Mouse (Mus musculus) left cerebral cortex, postnatal 36 days (tissue): ENCODE results near the gene Agpat3. TPM values are rescaled to one million over a fixed set of nuclear protein-coding genes. Genes with fewer than 3 reads are reported as not detected.
A peak's percentile ranks its signal among the peaks of the same experiment; 100 is the strongest.

Experiments used
- DNase-seq, 2 experiments: peaks; one replicate each; pipeline ENCODE4 v3.0.0; 2021 to 2022; ENCODE audit warnings: low spot score in 2 of 2, mixed read lengths in 1 of 2
- intact Hi-C: fragments of 180-260 bp; cut with DNase I; formaldehyde crosslinking; loops from one replicate; pipeline ENCODE4 v1.15.1; 2025
- total RNA-seq, 2 experiments: library from RNA; stranded (reverse); gene quantifications; 2 replicates each; pipeline ENCODE4 v1.2.3; 2021

The Agpat3 gene
- total RNA-seq, 2 experiments from 2014 or later: 269 to 279 TPM

- intact Hi-C loops: no loop called here
- DNase-seq: no peak
Observed at GRCm38 (mm10) chr10:78277835-78278234, 74.5 kb downstream of the Agpat3 start.

DNA sequence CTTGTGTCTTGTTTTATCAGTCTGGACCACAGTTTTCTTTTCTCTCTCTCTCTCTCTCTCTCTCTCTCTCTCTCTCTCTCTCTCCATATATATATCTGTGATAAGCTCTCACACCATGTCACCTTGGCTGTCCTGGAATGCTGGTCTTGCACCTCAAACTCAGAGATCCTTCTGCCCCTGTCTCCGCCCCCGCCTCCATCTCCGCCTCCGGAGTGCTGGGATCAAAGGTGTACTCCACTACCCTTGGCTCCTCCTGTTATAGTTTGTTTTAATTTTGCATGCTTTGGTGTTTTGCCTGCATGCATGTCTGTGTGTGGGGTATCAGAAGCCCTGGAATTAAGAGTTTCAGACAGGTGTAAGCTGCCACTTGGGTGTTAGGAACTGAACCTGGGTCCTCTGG lies 76.0 kb downstream of the Agpat3 start:
- no peak for DNase-seq
- intact Hi-C loops: no loop called here

DNA sequence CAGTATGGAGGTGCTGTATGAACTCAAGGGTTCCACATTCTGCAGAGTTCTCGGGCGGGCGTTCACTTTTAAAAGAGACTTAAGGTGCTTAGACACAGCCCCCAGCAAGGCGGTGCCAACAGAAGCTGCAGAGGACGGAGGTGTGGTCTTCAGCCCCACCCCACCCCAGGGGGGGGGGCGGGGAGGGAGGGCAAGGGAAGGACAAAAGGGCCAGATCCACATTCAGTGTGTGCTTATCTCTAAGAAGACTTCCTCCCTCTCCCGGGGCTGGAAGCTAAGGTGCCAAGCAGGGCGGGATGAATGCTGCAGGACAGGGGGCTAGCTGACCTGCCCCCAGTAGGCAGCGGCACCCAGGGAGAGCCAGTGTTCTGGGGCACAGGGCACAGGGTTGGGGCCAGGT lies 79.4 kb downstream of the Agpat3 start:
- intact Hi-C loops: no loop called here
- DNase-seq: no peak

GRCm38 (mm10) chr10:78265881-78266280 lies 86.4 kb downstream of the Agpat3 start:
- no peak for DNase-seq
- intact Hi-C loops: no loop called here

GRCm38 (mm10) chr10:78264735-78265134 lies 87.6 kb downstream of the Agpat3 start:
- intact Hi-C loops: no loop called here
- no peak for DNase-seq

DNA sequence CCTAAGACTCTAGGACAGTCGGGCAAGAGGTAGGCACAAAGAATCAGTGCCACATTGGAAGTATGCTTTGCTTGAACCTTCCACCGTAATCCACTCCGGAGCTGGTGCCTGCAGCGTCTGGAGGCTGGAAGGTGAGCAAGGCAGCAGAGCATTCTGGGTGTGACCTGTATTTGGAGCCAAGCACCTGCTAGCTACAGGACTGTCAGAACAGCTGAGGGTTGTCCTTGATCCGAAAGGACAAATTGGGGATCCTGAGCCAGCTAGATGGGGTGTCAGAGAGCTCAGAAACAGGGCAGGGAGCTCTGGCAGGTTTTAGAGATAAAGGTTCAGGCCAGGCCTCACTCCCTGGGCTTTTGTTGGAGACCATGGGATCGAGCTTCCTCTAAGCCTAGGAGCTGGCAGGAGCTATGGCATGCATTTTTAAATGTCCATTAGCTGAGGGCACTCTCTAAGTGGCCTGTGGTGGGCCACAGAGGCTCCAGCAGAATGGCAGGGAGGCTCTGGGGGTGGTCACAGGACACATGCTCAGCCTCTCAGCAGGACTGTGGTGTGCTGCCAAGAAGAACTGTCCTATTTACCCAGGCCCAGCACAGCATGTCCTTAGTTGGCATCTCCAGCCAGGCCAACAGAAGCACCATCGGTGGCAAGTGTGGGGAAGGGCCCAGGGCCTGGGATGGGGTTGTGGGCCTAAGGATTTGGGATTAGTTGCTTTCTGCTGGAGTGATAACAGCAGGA lies 91.2 kb downstream of the Agpat3 start:
- DNase-seq: no peak
- intact Hi-C loops: loop anchor here (2.0 kb wide), 1 partner anchor 34 kb away; no protein-coding TSS in a partner anchor

DNA sequence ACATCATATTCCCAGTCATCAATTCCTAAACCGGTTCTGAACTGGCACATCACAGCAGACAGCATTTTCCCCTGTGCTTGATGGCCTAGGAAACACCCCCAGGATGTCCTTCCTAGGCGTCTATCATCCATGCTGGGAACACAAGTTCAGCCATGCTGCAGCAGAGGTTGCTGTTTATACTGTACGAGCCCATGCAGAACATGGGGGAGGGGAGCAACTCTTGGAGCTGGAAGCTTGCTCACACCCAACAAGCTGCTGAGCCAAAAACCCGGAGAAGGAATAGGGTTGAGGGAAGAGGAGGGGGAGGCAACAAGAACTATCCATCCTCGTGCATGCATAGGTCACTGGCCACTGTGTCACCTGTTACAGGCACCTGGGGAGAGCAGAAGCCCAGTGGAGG lies 92.0 kb downstream of the Agpat3 start:
- intact Hi-C loops: loop anchor here (2.0 kb wide), 1 partner anchor 34 kb away; no protein-coding TSS in a partner anchor
- no peak for DNase-seq

- intact Hi-C loops: loop anchor here (2.0 kb wide), 1 partner anchor 35 kb away; no protein-coding TSS in a partner anchor
- DNase-seq: no peak
Observed at GRCm38 (mm10) chr10:78259702-78260101, 92.6 kb downstream of the Agpat3 start.

- no peak for DNase-seq
- intact Hi-C loops: no loop called here
Observed at GRCm38 (mm10) chr10:78259230-78259629, 93.1 kb downstream of the Agpat3 start.

DNA sequence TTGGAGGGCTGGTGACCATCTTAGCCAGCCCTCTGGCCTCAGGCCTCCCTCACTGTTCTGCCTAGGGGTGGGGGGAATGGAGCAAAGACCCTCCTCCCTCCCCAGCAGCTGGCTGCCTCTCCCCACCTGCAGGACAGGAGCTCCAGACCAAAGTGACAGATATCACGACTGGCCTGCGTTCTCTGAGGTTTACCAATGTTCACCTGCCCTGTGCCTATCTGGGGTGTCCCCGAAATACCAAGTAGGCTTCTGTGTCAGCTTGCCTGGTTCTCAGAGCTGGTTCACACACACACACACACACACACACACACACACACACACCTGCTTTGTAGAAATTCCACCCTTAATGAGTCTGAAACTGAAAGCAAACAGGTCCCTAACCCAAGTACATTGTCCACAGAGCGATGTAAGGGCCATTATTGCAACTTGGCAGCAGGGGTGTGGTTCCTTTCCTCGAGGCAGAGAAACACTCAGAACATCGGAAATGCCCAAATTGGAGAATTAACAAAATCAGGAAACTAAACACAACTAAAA lies 94.1 kb downstream of the Agpat3 start:
- no peak for DNase-seq
- intact Hi-C loops: no loop called here

GRCm38 (mm10) chr10:78255646-78256059 lies 96.6 kb downstream of the Agpat3 start:
- intact Hi-C loops: no loop called here
- peak in 1 of 2 experiments; percentile 19 for DNase-seq

DNA sequence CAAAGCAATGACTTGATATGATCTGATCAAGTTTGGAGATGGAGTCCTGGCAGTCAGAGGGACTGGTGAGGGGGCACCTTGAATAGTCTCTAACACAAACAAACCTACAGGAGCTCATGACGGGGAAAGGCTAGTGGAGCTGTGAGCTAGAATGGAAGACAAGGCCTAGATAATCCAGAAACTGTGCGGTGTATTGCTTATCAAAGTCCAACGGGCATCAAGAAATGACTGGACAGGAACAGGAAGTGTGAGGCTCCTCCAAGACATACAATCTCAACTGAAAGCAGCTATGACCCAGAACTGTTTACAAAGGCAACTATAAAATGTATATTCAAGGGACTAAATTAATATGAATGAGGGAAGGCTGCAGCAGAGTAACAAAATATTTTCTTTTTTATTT lies 105.1 kb downstream of the Agpat3 start:
- intact Hi-C loops: no loop called here
- no peak for DNase-seq

DNA sequence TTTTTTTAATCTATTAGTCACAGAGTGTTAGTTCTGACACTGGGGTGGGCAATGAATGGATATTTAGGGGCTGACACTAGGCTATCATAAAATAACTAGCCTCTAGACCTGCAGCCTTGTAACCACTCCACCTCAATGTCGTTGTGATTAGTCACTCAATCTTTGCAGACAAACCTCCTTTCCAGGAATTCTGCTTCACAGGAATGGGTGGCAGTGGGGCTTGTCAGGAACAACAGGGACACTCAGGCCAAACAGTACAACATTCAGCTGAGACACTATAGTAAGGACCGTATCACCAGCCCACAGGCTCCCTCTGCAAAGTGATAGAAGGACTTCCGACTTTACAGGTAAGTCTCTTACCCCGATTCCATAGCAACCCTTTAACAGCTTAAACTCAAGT lies 105.6 kb downstream of the Agpat3 start:
- DNase-seq: no peak
- intact Hi-C loops: no loop called here

- no peak for DNase-seq
- intact Hi-C loops: no loop called here
Observed at GRCm38 (mm10) chr10:78245225-78245547, 107.1 kb downstream of the Agpat3 start.

DNA sequence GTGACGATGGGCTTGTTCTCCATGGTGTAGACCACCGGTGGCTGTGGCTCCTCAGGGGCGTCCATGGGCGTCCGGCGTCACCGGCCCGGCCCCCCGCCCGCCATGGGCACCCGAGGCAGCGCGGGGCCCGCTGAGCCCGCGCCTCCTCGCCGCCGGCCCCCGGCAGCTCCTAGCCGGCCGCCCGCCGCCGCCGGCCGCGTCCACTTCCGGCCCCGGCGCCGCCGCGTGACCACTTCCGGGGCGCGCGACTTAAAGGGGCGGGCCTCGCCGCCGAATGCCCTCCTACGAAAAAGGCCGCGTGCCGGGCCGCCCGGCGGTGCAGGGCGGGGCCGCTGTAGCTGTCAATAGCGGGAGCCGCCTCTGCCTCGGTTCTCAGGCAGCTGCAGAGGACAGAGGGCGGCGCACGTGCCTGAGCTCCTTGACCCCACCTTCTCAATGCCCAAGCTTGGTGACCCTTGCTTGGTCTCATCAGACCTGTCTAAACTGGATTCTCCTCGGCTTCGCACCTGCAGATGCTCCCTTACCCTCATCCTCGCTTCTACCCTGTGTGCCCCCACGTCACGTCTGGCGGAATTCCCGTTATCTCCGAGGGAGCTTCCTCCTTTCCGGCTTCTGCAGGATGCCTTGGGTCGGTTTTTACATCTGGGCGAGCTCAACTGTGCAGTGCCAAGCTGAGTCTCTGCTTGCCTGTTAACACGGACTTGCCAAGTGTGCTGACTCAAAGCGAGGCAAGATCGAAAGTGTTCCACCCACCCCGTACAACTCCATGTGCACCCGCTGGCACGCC lies 107.7 kb downstream of the Agpat3 start, which contains the start of gene Trappc10:
TSS of gene Trappc10 (minus strand) at position 204 of the 787 bp plus-strand sequence.
- intact Hi-C loops: no loop called here
- DNase-seq: peak; percentile 87 to 92

- intact Hi-C loops: no loop called here
- no peak for DNase-seq
Observed at GRCm38 (mm10) chr10:78244058-78244437, 108.2 kb downstream of the Agpat3 start.

DNA sequence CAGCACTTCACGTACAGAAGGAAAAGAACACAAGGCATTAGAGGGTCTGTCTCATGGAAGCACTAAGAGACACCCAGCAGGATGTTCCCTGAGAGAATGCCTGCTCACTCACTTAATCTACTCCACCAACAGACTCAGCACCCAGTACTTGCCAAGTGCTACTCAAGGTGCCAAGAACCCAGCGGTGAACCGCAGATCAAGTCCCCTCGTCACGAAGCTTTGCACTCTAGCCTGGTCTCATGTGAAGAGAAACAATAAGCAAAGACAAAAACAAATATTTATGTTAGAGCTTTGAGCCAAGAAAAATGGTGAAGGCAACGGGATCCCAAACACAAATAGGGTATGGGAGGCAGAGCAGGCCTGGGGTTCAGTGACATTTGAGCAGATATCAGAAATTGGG lies 113.4 kb downstream of the Agpat3 start:
- intact Hi-C loops: no loop called here
- DNase-seq: no peak

- no peak for DNase-seq
- intact Hi-C loops: no loop called here
Observed at GRCm38 (mm10) chr10:78238297-78238696, 114.0 kb downstream of the Agpat3 start.

DNA sequence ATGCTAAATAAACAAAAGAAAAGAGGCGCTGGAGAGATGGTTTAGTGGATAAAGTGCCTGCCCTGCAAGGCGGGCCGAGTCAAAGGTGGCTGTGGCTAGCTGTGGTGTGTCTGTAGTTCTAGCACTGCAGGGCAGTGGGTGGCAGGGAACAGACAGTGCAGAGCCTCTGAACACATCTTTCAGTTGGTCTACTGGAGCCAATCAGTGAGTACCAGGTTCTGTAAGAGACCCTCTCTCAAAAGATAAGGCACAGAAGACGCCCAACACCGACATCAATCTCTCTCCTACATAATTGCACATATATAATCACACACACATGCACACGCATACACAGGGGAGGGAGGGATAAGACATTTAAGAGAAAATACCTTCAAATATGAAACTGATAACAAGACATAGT lies 114.5 kb downstream of the Agpat3 start:
- DNase-seq: no peak
- intact Hi-C loops: no loop called here

GRCm38 (mm10) chr10:78236885-78237629 lies 115.2 kb downstream of the Agpat3 start:
- intact Hi-C loops: no loop called here
- DNase-seq: no peak
